ENCODE assay signal across 9 mouse cellular contexts in genomic region chr10:75060843-75061235, GRCm38 (mm10). TPM values are rescaled to one million over a fixed set of nuclear protein-coding genes. Genes with fewer than 3 reads are reported as not detected.
DNase-seq lines count a peak whose midpoint lies in the region; ATAC-seq and TF ChIP-seq lines count a peak whose summit lies in the region.
"Had no signal": no experiment of that assay in that cellular context is flagged by ENCODE, and none has a peak within 500 bp of the region (broad histone marks: within the 10 kb centered on the region; RNA-seq: fewer than 3 reads in every experiment).

No protein-coding gene starts in this region.

- under 1% methylated on average over 27 of the region's 48 CpGs for WGBS in spleen, adult 2 months
- under 1% methylated on average over 47 of the region's 48 CpGs for WGBS in forebrain, embryonic 15.5 days
- 0% methylated on average over 12 of the region's 48 CpGs for WGBS in limb, embryonic 11.5 days
- WGBS in neural tube, embryonic 14.5 days: under 1% methylated on average over 30 of the region's 48 CpGs

- DNase-seq in cerebellum, adult 11-12 months: peak; percentile 52
- DNase-seq in cerebellum, adult 9-10 months: no peak
- no peak for DNase-seq in spleen, adult 2 months (ENCODE audit: low read depth in 1 of 2, low spot score in 2 of 2)
- no peak for DNase-seq in spleen, adult 12 weeks (ENCODE audit: low spot score)
- DNase-seq in limb, embryonic 11.5 days (ENCODE audit: low spot score): peak; percentile 61
- DNase-seq in ovary, postnatal 14 days (ENCODE audit: low spot score): no peak

- peaks cover 9% of the 10 kb centered on the region; the same call in 1 of the 2 replicates for H3K27me3 ChIP-seq in spleen, adult 2 months (ENCODE audit: control insufficient read depth, insufficient read depth, low read length)
- H3K27me3 ChIP-seq in forebrain, embryonic 15.5 days: no peaks in the 10 kb centered on the region
- 0 out of 2 replicates have a peak, but pooled peaks cover 2% of the 10 kb centered on the region for H3K27me3 ChIP-seq in limb, embryonic 11.5 days (ENCODE audit: control insufficient read depth, insufficient read depth, low read length)
- H3K27me3 ChIP-seq in neural tube, embryonic 14.5 days (ENCODE audit: control insufficient read depth, insufficient read depth, low read length): no peaks in the 10 kb centered on the region; the same call in 1 of the 2 replicates

- H3K27ac ChIP-seq in spleen, adult 2 months (ENCODE audit: insufficient read depth, low read length): no peak overlapping the region
- H3K27ac ChIP-seq in forebrain, embryonic 15.5 days (replicated peaks): peak overlapping the region; percentile 91
- no peak overlapping the region for H3K27ac ChIP-seq in limb, embryonic 11.5 days (replicated peaks; ENCODE audit: low read depth, low read length)
- peak overlapping the region; percentile 90 for H3K27ac ChIP-seq in neural tube, embryonic 14.5 days (ENCODE audit: low read depth, low read length)

- peaks cover 26% of the 10 kb centered on the region for H3K4me1 ChIP-seq in spleen, adult 2 months (ENCODE audit: control insufficient read depth, insufficient read depth, insufficient read length)
- peaks cover 68% of the 10 kb centered on the region for H3K4me1 ChIP-seq in forebrain, embryonic 15.5 days
- H3K4me1 ChIP-seq in limb, embryonic 11.5 days (ENCODE audit: control insufficient read depth, insufficient read depth, low read length): peaks cover 35% of the 10 kb centered on the region
- peaks cover 48% of the 10 kb centered on the region for H3K4me1 ChIP-seq in neural tube, embryonic 14.5 days (ENCODE audit: control insufficient read depth, insufficient read depth, low read length)

- H3K9ac ChIP-seq in forebrain, embryonic 15.5 days (replicated peaks): peak overlapping the region; percentile 89
- H3K9ac ChIP-seq in limb, embryonic 11.5 days (ENCODE audit: low read length): peak overlapping the region; percentile 83
- peak overlapping the region; percentile 85 for H3K9ac ChIP-seq in neural tube, embryonic 14.5 days (replicated peaks; ENCODE audit: low read depth, low read length)

- no peak for TF ChIP-seq CTCF in spleen, adult 2 months (IDR thresholded peaks at IDR 0.05; ENCODE audit: extremely low read depth, insufficient read depth, insufficient read length, insufficient replicate concordance)

- peak overlapping the region; percentile 66 for H3K4me2 ChIP-seq in forebrain, embryonic 15.5 days (replicated peaks)
- peak overlapping the region; percentile 95 for H3K4me2 ChIP-seq in limb, embryonic 11.5 days (ENCODE audit: low read depth, severe bottlenecking)
- peak overlapping the region; percentile 97 for H3K4me2 ChIP-seq in neural tube, embryonic 14.5 days (ENCODE audit: low read depth, low read length)

- no peaks in the 10 kb centered on the region for H3K36me3 ChIP-seq in spleen, adult 2 months (ENCODE audit: control insufficient read depth, insufficient read depth, low read length)
- no peaks in the 10 kb centered on the region for H3K36me3 ChIP-seq in forebrain, embryonic 15.5 days
- H3K36me3 ChIP-seq in limb, embryonic 11.5 days (ENCODE audit: control insufficient read depth, insufficient read depth, low read length): no peaks in the 10 kb centered on the region
- H3K36me3 ChIP-seq in neural tube, embryonic 14.5 days (ENCODE audit: control insufficient read depth, insufficient read depth, low read length): no peaks in the 10 kb centered on the region
- H3K36me3 ChIP-seq: G1E had no signal

- ATAC-seq in forebrain, embryonic 15.5 days (replicated peaks): peak; percentile 38
- ATAC-seq in limb, embryonic 11.5 days (ENCODE audit: insufficient number of reproducible peaks, low FRiP score, low TSS enrichment, low read depth): peak; percentile 14; the same call in 1 of the 2 replicates
- ATAC-seq in neural tube, embryonic 14.5 days (ENCODE audit: low read depth): peak; percentile 47

- no peaks in the 10 kb centered on the region for H3K9me3 ChIP-seq in forebrain, embryonic 15.5 days
- no peaks in the 10 kb centered on the region for H3K9me3 ChIP-seq in limb, embryonic 11.5 days (ENCODE audit: control insufficient read depth, low read length)
- H3K9me3 ChIP-seq in neural tube, embryonic 14.5 days (ENCODE audit: control insufficient read depth, low read length): no peaks in the 10 kb centered on the region

- peak overlapping the region; percentile 86 for H3K4me3 ChIP-seq in spleen, adult 2 months (ENCODE audit: extremely low read depth, insufficient read depth, insufficient read length)
- peak overlapping the region; percentile 98 for H3K4me3 ChIP-seq in forebrain, embryonic 15.5 days
- H3K4me3 ChIP-seq in limb, embryonic 11.5 days (ENCODE audit: low read depth, low read length): peak overlapping the region; percentile 82
- H3K4me3 ChIP-seq in neural tube, embryonic 14.5 days (ENCODE audit: low read depth, low read length): peak overlapping the region; percentile 90

- no peak for TF ChIP-seq POLR2A in spleen, adult 2 months (IDR thresholded peaks at IDR 0.05; ENCODE audit: low read depth, low read length)

RNA-seq across cellular contexts. Expression of gene Bcr, which starts 0.4 kb away (rescaled TPM):
- 17.8 and 18.2 TPM in 2 replicates for polyA plus RNA-seq in spleen, adult 2 months (2012; rRNA removed)
- 15.7 and 16.3 TPM in 2 replicates for polyA plus RNA-seq in forebrain, embryonic 15.5 days (2015; fragmentation: Nextera tagmentation; extraction: Ambion mirVana)
- 7.5 and 11.4 TPM in 2 replicates for polyA plus RNA-seq in limb, embryonic 11.5 days (2014; fragmentation: Nextera tagmentation; extraction: Ambion mirVana)
- 23.3 and 26.4 TPM in 2 replicates for polyA plus RNA-seq in neural tube, embryonic 14.5 days (2014; fragmentation: Nextera tagmentation; extraction: Ambion mirVana)
- polyA plus RNA-seq: G1E had no signal

RNA-seq across cellular contexts. Expression of gene Rab36, which starts 24.0 kb away (rescaled TPM):
- polyA plus RNA-seq in spleen, adult 2 months (2012; rRNA removed): 3.4 and 3.7 TPM in 2 replicates
- polyA plus RNA-seq in forebrain, embryonic 15.5 days (2015; fragmentation: Nextera tagmentation; extraction: Ambion mirVana): 13.3 and 13.7 TPM in 2 replicates
- 11.1 and 12.8 TPM in 2 replicates for polyA plus RNA-seq in limb, embryonic 11.5 days (2014; fragmentation: Nextera tagmentation; extraction: Ambion mirVana)
- 13.9 and 18.8 TPM in 2 replicates for polyA plus RNA-seq in neural tube, embryonic 14.5 days (2014; fragmentation: Nextera tagmentation; extraction: Ambion mirVana)
- polyA plus RNA-seq: G1E had no signal

RNA-seq across cellular contexts. Expression of gene Rsph14, which starts 28.5 kb away (rescaled TPM):
- polyA plus RNA-seq in spleen, adult 2 months (2012; rRNA removed): 0.19 TPM in 1 of 2 replicates, not detected in the other
- 0.23 and 0.76 TPM in 2 replicates for polyA plus RNA-seq in forebrain, embryonic 15.5 days (2015; fragmentation: Nextera tagmentation; extraction: Ambion mirVana)
- polyA plus RNA-seq in limb, embryonic 11.5 days (2014; fragmentation: Nextera tagmentation; extraction: Ambion mirVana): not detected in 2 replicates
- polyA plus RNA-seq in neural tube, embryonic 14.5 days (2014; fragmentation: Nextera tagmentation; extraction: Ambion mirVana): 0.33 TPM in 1 of 2 replicates, not detected in the other
- polyA plus RNA-seq: G1E had no signal

Comparison
In these comparisons a context has a peak if more than half of its experiments do, and no peak if none do; other contexts are left out.
1. DNase-seq: peak in cerebellum, adult 11-12 months (single experiment) and limb, embryonic 11.5 days (single experiment); none in cerebellum, adult 9-10 months (single experiment), spleen, adult 2 months (0 of 2), spleen, adult 12 weeks (single experiment) and ovary, postnatal 14 days (single experiment).
2. H3K27ac ChIP-seq: peak in forebrain, embryonic 15.5 days (single experiment) and neural tube, embryonic 14.5 days (single experiment); none in spleen, adult 2 months (single experiment) and limb, embryonic 11.5 days (single experiment).
3. Peak in every context shown above with its lines, with median percentiles within 50 percentile points of each other: H3K4me3 ChIP-seq, ATAC-seq, H3K4me2 ChIP-seq and H3K9ac ChIP-seq.